Mouse (Mus musculus) cerebellum, adult 11 months (tissue): ENCODE results near the gene Gm45808.
"Not testable (repeated sequence)": the region's sequence is repeated elsewhere in the genome, so short reads cannot be mapped to it uniquely, and the experiment has no call there.

Experiments
- DNase-seq: peaks from one replicate; pipeline ENCODE4 v3.0.0; 2022

Gm45808 gene

GRCm38 (mm10) chr7:45509181-45509882 lies 22.7 kb upstream of the Gm45808 start:
- DNase-seq: no peak

GRCm38 (mm10) chr7:45508561-45508960 lies 21.9 kb upstream of the Gm45808 start:
- no peak for DNase-seq

- DNase-seq: no peak
Observed at GRCm38 (mm10) chr7:45507583-45507982, 21.0 kb upstream of the Gm45808 start.

GRCm38 (mm10) chr7:45498427-45498826 lies 11.8 kb upstream of the Gm45808 start:
- no peak for DNase-seq

- DNase-seq: no peak
Observed at GRCm38 (mm10) chr7:45494548-45494947, 7.9 kb upstream of the Gm45808 start.

GRCm38 (mm10) chr7:45492951-45493350 lies 6.3 kb upstream of the Gm45808 start:
- DNase-seq: peak; percentile 77

GRCm38 (mm10) chr7:45492225-45492844 lies 5.7 kb upstream of the Gm45808 start:
- DNase-seq: no peak

- no peak for DNase-seq
Observed at GRCm38 (mm10) chr7:45491264-45491663, 4.7 kb upstream of the Gm45808 start.

GRCm38 (mm10) chr7:45490822-45491221 lies 4.2 kb upstream of the Gm45808 start:
- no peak for DNase-seq

- no peak for DNase-seq
Observed at GRCm38 (mm10) chr7:45489578-45489977, 3.0 kb upstream of the Gm45808 start.

GRCm38 (mm10) chr7:45488293-45489204 lies 1.9 kb upstream of the Gm45808 start, which contains the start of gene Dhdh:
TSS of gene Dhdh (minus strand) at chr7:45488805.
- peak; percentile 58 for DNase-seq

- no peak for DNase-seq
Observed at GRCm38 (mm10) chr7:45487861-45488292, 1.3 kb upstream of the Gm45808 start.

GRCm38 (mm10) chr7:45486158-45486557 lies 453 bp downstream of the Gm45808 start:
- no peak for DNase-seq

GRCm38 (mm10) chr7:45484985-45485384 lies 1.6 kb downstream of the Gm45808 start:
- DNase-seq: not testable (repeated sequence)

- DNase-seq: no peak
Observed at GRCm38 (mm10) chr7:45482166-45482565, 4.4 kb downstream of the Gm45808 start.

GRCm38 (mm10) chr7:45481374-45481927 lies 5.2 kb downstream of the Gm45808 start, which contains the start of gene Tulp2:
TSS of gene Tulp2 (plus strand) at chr7:45481877.
- no peak for DNase-seq

GRCm38 (mm10) chr7:45480310-45480709 lies 6.3 kb downstream of the Gm45808 start:
- not testable (repeated sequence) for DNase-seq

- DNase-seq: no peak
Observed at GRCm38 (mm10) chr7:45478774-45479173, 7.8 kb downstream of the Gm45808 start.

GRCm38 (mm10) chr7:45477003-45477402 lies 9.6 kb downstream of the Gm45808 start:
- no peak for DNase-seq

- no peak for DNase-seq
Observed at GRCm38 (mm10) chr7:45476453-45476852, 10.2 kb downstream of the Gm45808 start.

GRCm38 (mm10) chr7:45475291-45475969 lies 11.2 kb downstream of the Gm45808 start:
- DNase-seq: no peak

GRCm38 (mm10) chr7:45470869-45471268 lies 15.7 kb downstream of the Gm45808 start:
- no peak for DNase-seq
